Mouse (Mus musculus): ENCODE data around the gene Shc4. TPM values are rescaled to one million over a fixed set of nuclear protein-coding genes. Genes with fewer than 3 reads are reported as not detected.

Shc4 gene
- polyA plus RNA-seq, 1 experiment from 2014 or later: 1.8 TPM

GRCm38 (mm10) chr2:125598251-125598650, 125.7 kb downstream of the Shc4 start:
- Histone ChIP-seq H3K36me3 (peaks cover 44% of the 10 kb centered on the region), H3K9me3 (no peaks in the 10 kb centered on the region), H3K4me2 (no peak overlapping the region), H3K4me1 (peaks cover 2% of the 10 kb centered on the region; the same call in 1 of the 2 replicates), H3K9ac (no peak overlapping the region), H3K27me3 (no peaks in the 10 kb centered on the region), H3K27ac (no peak overlapping the region), H3K4me3 (no peak overlapping the region)
- WGBS: 62% methylated on average over 6 of the region's 6 CpGs
- no peak for ATAC-seq (ENCODE audit: insufficient number of reproducible peaks, low FRiP score, low TSS enrichment, low read depth)

DNA sequence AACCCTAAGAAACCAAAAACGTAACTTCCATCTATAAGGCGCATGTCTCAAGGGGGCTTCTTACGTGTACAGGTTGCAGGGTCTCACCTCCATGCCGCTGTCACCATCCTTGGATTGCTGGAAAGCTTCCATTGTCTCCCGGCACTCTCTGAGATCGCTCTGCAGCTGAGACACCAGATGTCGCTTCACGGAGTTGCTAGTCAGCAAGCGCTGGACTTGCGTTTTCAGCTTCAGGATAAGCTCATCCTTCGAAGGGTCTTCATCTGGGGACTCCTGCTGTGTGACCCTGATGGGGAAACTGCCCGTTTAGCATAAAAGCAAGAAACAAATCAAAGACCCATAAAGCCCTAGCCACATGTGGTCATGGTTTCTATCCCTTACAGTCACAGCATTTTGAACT, 129.2 kb downstream of the Shc4 start:
- 89% methylated on average over 12 of the region's 12 CpGs for WGBS
- no peaks in the 10 kb centered on the region for H3K9me3 ChIP-seq
- no peaks in the 10 kb centered on the region for H3K27me3 ChIP-seq
- no peaks in the 10 kb centered on the region for H3K4me1 ChIP-seq
- H3K27ac ChIP-seq: no peak overlapping the region
- no peak overlapping the region for H3K4me3 ChIP-seq
- H3K4me2 ChIP-seq: no peak overlapping the region
- H3K36me3 ChIP-seq: peaks cover 33% of the 10 kb centered on the region
- no peak for ATAC-seq (ENCODE audit: insufficient number of reproducible peaks, low FRiP score, low TSS enrichment, low read depth)
- H3K9ac ChIP-seq: no peak overlapping the region

- no peak overlapping the region for H3K4me3 ChIP-seq
- H3K9me3 ChIP-seq: no peaks in the 10 kb centered on the region
- peaks cover 33% of the 10 kb centered on the region for H3K36me3 ChIP-seq
- H3K4me2 ChIP-seq: no peak overlapping the region
- no peak overlapping the region for H3K9ac ChIP-seq
- H3K27me3 ChIP-seq: no peaks in the 10 kb centered on the region
- WGBS: 79% methylated on average over 6 of the region's 6 CpGs
- H3K4me1 ChIP-seq: no peaks in the 10 kb centered on the region
- H3K27ac ChIP-seq: no peak overlapping the region
- ATAC-seq (ENCODE audit: insufficient number of reproducible peaks, low FRiP score, low TSS enrichment, low read depth): no peak
Measured at GRCm38 (mm10) chr2:125594072-125594471, 129.9 kb downstream of the Shc4 start.

DNA sequence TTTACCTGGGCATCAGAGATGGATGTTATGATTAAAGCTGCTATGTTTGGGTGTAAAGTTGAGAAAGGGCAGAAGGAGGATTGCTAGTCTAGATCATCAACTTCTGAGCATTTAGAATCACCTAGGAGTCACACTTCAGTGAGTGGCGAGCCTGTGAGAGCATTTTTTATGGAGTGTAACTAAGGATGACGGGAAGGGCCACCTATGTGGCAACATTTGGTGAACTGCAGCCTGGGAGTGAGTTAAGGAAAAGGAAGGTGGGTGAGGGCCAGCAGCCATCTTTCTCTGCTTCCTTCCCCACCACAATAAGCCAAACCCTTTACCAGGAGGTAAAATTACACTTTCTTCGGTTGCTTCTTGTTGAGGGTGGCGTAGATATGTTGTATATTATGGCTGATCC, 132.1 kb downstream of the Shc4 start:
- H3K4me1 ChIP-seq: no peaks in the 10 kb centered on the region
- no peaks in the 10 kb centered on the region for H3K9me3 ChIP-seq
- no peak overlapping the region for H3K9ac ChIP-seq
- no peak overlapping the region for H3K4me3 ChIP-seq
- H3K4me2 ChIP-seq: no peak overlapping the region
- no peak for ATAC-seq (ENCODE audit: insufficient number of reproducible peaks, low FRiP score, low TSS enrichment, low read depth)
- 84% methylated on average over 4 of the region's 4 CpGs for WGBS
- no peaks in the 10 kb centered on the region for H3K27me3 ChIP-seq
- peaks cover 45% of the 10 kb centered on the region for H3K36me3 ChIP-seq
- H3K27ac ChIP-seq: no peak overlapping the region

DNA sequence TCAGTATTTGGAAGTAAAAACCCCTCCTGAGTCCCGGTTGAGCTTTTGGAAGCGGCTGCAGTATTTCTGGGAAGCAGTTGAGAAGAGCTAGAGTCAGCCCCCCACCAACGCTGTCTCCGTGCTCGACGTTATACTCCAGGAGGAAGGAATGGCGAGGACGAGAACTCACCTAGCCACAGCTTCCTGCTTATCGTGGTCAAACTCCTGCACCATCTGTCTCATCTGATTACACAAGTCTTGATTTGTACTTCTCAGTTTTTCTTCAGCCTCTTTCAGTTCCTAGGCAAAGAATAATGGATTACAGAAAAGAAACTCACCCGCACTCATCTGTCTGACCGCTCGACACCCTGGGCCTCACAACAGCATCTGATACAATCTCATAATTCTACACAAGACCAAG, 134.7 kb downstream of the Shc4 start:
- no peaks in the 10 kb centered on the region for H3K27me3 ChIP-seq
- H3K9ac ChIP-seq: no peak overlapping the region
- no peak overlapping the region for H3K4me2 ChIP-seq
- no peaks in the 10 kb centered on the region for H3K9me3 ChIP-seq
- H3K27ac ChIP-seq: no peak overlapping the region
- peaks cover 40% of the 10 kb centered on the region for H3K36me3 ChIP-seq
- ATAC-seq (ENCODE audit: insufficient number of reproducible peaks, low FRiP score, low TSS enrichment, low read depth): no peak
- H3K4me1 ChIP-seq: no peaks in the 10 kb centered on the region
- 90% methylated on average over 12 of the region's 12 CpGs for WGBS
- H3K4me3 ChIP-seq: no peak overlapping the region

- no peaks in the 10 kb centered on the region for H3K27me3 ChIP-seq
- no peaks in the 10 kb centered on the region for H3K9me3 ChIP-seq
- ATAC-seq (ENCODE audit: insufficient number of reproducible peaks, low FRiP score, low TSS enrichment, low read depth): no peak
- H3K4me1 ChIP-seq: no peaks in the 10 kb centered on the region
- 84% methylated on average over 5 of the region's 5 CpGs for WGBS
- H3K4me3 ChIP-seq: no peak overlapping the region
- H3K36me3 ChIP-seq: peaks cover 43% of the 10 kb centered on the region
- no peak overlapping the region for H3K4me2 ChIP-seq
- no peak overlapping the region for H3K27ac ChIP-seq
- H3K9ac ChIP-seq: no peak overlapping the region
Measured at GRCm38 (mm10) chr2:125581081-125581480, 142.9 kb downstream of the Shc4 start.

DNA sequence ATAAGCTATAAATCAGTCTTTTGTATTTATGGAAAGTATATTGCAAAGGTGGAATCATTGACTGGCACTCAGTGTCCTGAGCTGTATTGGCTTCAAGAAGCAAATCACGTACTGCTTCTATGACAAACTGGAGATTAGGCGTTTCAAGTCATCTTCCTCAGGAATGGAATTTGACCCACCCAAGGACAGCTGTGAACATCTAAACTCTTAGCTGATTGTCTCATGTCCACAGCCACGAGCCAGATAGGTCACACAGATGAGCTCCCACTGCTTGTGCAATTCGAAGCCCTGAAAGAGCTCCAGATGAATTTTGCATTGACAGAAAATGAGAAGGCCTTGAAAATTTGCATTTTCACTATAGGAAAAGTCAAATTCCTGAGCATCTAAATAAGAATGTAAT, 146.3 kb downstream of the Shc4 start:
- no peak overlapping the region for H3K4me3 ChIP-seq
- H3K9ac ChIP-seq: no peak overlapping the region
- ATAC-seq (ENCODE audit: insufficient number of reproducible peaks, low FRiP score, low TSS enrichment, low read depth): no peak
- H3K9me3 ChIP-seq: no peaks in the 10 kb centered on the region
- no peak overlapping the region for H3K27ac ChIP-seq
- no peaks in the 10 kb centered on the region for H3K4me1 ChIP-seq
- 63% methylated on average over 4 of the region's 4 CpGs for WGBS
- no peak overlapping the region for H3K4me2 ChIP-seq
- H3K36me3 ChIP-seq: peaks cover 65% of the 10 kb centered on the region
- no peaks in the 10 kb centered on the region for H3K27me3 ChIP-seq

Other genes with a start within 250 kb of the Shc4 start
- gene Gm9913, start 219.1 kb downstream of the Shc4 start, polyA plus RNA-seq (2015; fragmentation: Nextera tagmentation; extraction: Ambion mirVana): 0.33 and 0.35 TPM in 2 replicates
- 30.3 and 31.2 TPM in 2 replicates for gene Fbn1, start 216.2 kb downstream of the Shc4 start, polyA plus RNA-seq (2015; fragmentation: Nextera tagmentation; extraction: Ambion mirVana)
- gene Cep152, start 99.0 kb downstream of the Shc4 start, polyA plus RNA-seq (2015; fragmentation: Nextera tagmentation; extraction: Ambion mirVana): 6.3 and 6.6 TPM in 2 replicates
- gene Eid1, start 51.1 kb downstream of the Shc4 start, polyA plus RNA-seq (2015; fragmentation: Nextera tagmentation; extraction: Ambion mirVana): 145 and 190 TPM in 2 replicates
- 18.1 and 19.9 TPM in 2 replicates for gene Secisbp2l, start 58.7 kb upstream of the Shc4 start, polyA plus RNA-seq (2015; fragmentation: Nextera tagmentation; extraction: Ambion mirVana)
- 41.2 and 43.6 TPM in 2 replicates for gene Galk2, start 135.0 kb upstream of the Shc4 start, polyA plus RNA-seq (2015; fragmentation: Nextera tagmentation; extraction: Ambion mirVana)
- gene Cops2, start 135.0 kb upstream of the Shc4 start, polyA plus RNA-seq (2015; fragmentation: Nextera tagmentation; extraction: Ambion mirVana): 74.7 and 75.6 TPM in 2 replicates

Data from limb, embryonic 15.5 days (tissue).